Mouse (Mus musculus) myocyte (in vitro differentiated cells): ENCODE results near the gene Lyplal1.

Source experiments
- MAX ChIP-seq: IDR thresholded peaks from one replicate; pipeline ENCODE4 v1.6.1; 2011; ENCODE audit warnings: low read depth, mild to moderate bottlenecking, control low read depth
- POLR2A ChIP-seq: IDR thresholded peaks from one replicate; pipeline ENCODE4 v1.6.1; 2011; ENCODE audit warnings: low read depth, mild to moderate bottlenecking, control low read depth, moderate library complexity; ENCODE audit not compliant: insufficient read length

DNA sequence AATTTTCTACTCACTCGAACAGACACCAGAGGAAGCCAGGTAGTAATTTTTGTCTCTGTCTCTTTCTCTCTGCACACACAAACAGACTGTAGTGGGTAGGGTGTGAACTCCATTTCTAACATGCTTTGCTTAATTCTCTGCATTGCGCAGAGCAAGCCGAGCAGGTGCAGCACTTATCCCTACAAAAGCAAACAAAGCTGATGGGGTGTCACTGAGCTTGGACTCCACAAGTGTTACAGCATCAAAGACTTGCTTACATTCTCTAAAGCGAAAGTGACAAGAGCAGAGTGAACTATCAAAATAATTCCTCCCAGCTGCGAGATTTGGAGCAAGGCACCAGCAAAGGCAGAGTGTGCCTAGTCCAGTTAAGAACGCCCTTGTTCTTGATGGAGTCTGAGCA, 28.3 kb upstream of the Lyplal1 start:
- TF ChIP-seq MAX (no peak), POLR2A (no peak)
